Mouse (Mus musculus) spleen, embryonic (tissue): ENCODE results near the gene Carnmt1.

Source experiments
- CTCF ChIA-PET: fragments of 350-600 bp; sonication (Branson Sonifier 250); formaldehyde crosslinking; loops from one replicate; lab custom pipeline; 2022; lab: Charles Lee

The Carnmt1 gene

GRCm38 (mm10) chr19:18670608-18671007 lies at the start of gene Carnmt1:
Carnmt1 (plus strand) TSS chr19:18670764.
- CTCF ChIA-PET = no interaction called here

DNA sequence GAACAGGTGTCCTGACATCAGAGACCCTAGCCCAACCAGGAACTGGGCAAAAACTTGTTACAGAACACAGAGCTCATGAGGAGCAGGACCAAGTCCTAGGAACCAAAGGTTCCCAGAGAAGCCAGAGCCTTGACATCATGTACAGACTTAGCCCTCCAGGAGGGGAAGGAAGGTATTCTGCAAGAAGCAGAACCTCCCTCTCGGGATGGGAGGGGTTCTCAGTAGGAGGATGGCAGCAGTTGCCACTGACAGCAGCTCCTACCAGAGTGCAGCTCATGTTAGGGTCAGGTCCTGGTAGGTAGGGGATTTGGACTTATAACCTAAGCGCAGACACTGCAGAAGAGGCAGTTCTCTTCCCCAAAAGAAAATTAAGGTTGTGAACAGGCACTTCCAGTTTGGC lies 46.7 kb upstream of the Carnmt1 start:
- CTCF ChIA-PET = no interaction called here

DNA sequence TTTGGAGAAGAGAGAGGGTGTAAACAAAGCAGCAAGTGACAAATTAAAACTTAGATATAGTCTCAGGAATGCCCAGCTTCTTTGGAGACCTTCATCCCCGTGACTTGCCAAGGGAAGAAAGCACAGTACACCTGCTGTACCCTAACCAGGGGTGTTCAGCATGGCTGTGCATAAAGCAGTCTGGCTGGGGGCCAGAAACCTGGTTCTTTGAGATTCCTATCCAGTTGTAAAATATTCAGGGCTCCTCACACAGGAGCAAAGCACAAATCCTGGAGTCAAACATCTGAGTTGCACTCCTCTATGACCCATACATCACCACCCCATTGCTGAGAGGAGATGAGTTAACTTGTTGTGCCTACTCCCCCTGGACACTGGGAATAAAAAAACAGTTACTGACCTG lies 41.0 kb upstream of the Carnmt1 start:
- CTCF ChIA-PET = no interaction called here

DNA sequence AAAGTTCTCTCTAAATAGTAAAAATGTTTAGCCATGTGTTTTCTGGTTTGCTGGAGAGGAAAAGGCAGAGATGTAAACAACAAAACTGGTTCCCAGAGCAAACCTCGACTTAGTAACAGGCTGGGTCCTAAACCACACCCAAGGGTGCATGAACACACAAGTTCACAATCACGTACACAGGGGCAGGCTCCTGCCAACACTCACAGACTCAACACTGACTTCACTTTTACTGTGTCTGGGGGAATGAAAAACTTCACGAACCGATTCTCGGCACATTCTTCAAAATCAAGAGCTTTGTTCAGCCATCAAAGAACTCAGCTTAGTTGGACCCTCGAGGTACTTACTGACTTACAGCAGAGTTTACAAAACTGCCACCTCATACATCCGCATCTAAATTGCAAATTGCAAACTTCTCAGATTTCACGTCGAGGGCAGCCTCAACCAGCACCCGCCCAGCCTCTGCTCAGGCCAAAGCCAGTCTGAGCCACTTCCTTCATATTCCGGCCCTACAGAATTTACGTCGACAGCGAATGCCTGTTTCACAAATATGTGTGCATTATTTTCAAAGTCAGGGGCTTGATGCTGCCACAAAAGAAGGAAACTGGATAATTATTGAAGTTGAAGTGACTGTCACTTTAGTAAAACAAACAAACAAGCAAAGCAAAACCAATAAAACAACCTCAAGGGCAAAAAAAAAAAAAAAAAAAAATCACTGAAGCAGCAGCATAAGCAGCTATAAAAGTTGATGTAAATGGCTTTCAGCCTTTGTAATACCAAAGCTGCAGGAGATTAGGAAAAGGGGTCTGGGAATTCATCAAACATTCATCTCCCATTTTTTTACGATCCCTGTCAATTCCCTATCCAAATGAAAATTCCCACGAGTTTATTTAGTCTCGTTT lies 40.1 kb upstream of the Carnmt1 start:
- CTCF ChIA-PET = interaction anchor here (0.6 to 0.7 kb wide), 2 partner anchors 73 to 1399 kb away, joined by 4 to 5 read pairs; no protein-coding TSS in a partner anchor

- CTCF ChIA-PET = interaction anchor here (0.6 to 0.7 kb wide), 2 partner anchors 73 to 1400 kb away, joined by 4 to 5 read pairs; no protein-coding TSS in a partner anchor
Measured at GRCm38 (mm10) chr19:18631161-18631643, 39.4 kb upstream of the Carnmt1 start.

DNA sequence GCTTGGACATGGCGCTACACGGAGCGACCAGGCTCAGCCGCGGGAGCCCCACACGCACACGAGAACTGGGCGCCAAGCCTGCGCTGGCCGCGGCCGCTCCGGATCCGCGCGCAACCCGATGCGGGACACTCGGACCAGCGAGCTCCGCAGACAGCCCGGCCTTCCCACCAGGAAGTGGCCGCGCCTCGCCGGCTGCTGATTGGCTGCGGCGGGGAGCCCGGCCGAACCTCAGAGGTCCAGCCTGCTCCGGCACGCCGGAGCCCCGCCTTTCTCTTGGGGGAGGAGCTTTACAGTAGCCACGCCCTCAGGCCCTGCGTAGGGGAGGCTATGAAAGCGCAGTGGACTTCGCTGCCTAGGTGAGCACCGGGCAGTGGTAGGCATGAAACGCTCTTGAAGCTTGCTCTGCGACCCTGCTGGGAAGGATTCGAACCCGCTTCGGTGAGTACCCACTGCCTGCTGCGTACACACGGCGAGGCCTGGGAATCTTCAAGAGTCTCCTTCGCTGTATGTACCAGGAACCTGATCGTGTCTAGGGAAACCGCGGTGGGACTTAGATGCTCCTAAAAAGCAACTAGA lies 38.8 kb upstream of the Carnmt1 start, which contains the start of the genes Ostf1 and Nmrk1:
TSS of gene Ostf1 (minus strand) at position 180 of the 576 bp plus-strand sequence.
TSS of gene Nmrk1 (plus strand) at position 307 of the 576 bp plus-strand sequence.
- CTCF ChIA-PET = no interaction called here

GRCm38 (mm10) chr19:18632231-18633185 lies 38.1 kb upstream of the Carnmt1 start:
- CTCF ChIA-PET = no interaction called here

DNA sequence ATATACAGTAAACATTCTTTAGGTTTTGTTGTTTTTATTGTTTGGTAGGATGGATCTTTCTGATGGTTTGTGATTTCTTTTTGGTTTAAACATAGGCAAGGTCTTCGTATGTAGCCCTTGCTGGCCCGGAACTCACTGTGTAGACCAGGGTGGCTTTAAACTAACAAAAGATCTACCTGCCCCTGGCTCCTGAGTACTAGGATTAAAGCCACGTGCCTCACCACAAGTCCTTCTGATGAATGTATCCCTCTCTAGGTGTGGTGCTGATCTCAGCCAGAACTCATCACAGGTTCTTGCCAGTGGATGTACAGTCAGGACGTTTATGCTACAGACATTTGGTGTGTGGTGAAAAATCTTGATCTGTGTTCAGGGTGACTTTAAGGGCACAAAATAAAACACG lies 32.6 kb upstream of the Carnmt1 start:
- CTCF ChIA-PET = interaction anchor here (0.6 kb wide), 1 partner anchor 69 kb away, joined by 5 read pairs; no protein-coding TSS in a partner anchor

- CTCF ChIA-PET = interaction anchor here (0.9 kb wide), 1 partner anchor 34 kb away, joined by 3 read pairs; no protein-coding TSS in a partner anchor
Measured at GRCm38 (mm10) chr19:18638949-18639348, 31.6 kb upstream of the Carnmt1 start.

- CTCF ChIA-PET = interaction anchor here (0.9 kb wide), 1 partner anchor 33 kb away, joined by 3 read pairs; no protein-coding TSS in a partner anchor
Measured at GRCm38 (mm10) chr19:18639552-18639951, 31.0 kb upstream of the Carnmt1 start.

DNA sequence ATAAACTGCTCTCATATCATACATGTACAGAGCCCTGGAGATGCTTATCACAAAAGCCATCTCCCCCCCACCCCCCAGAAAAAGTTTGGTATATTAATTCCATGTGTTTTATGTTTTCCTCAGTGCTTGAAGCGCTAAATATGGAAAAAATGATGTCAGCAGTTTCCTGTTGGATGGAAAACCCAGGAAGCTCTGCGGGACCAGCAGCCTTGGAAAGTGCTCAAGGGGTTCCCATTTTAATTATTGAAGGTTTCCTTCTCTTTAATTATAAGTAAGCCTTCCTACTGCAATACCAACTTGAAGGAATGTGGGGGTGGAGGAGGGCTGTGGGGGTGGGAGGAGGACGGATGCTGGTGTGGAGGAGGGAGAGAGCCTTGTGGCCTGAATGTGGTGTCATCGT lies 29.6 kb upstream of the Carnmt1 start:
- CTCF ChIA-PET = interaction anchor here (0.7 kb wide), 1 partner anchor 27 kb away, joined by 3 read pairs; no protein-coding TSS in a partner anchor

DNA sequence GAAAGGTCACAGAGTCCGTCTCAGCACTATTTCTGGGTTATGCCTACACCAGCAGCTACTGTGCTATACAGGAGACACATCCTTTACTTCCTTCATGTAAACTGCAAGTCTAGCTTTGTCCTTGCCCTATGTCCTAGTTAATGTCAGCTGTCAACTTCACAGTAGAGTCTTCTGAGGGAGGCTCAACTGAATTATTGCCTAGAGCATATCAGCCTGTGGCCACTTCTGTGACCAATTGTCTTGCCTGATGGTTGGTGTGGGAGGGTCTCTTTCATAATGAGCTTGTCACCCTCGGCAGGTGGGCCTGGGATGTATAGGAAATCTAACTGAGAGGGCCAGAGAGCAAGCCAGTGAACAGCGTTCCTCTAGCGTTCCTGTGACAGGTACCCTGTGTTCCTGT lies 27.2 kb upstream of the Carnmt1 start:
- CTCF ChIA-PET = no interaction called here

DNA sequence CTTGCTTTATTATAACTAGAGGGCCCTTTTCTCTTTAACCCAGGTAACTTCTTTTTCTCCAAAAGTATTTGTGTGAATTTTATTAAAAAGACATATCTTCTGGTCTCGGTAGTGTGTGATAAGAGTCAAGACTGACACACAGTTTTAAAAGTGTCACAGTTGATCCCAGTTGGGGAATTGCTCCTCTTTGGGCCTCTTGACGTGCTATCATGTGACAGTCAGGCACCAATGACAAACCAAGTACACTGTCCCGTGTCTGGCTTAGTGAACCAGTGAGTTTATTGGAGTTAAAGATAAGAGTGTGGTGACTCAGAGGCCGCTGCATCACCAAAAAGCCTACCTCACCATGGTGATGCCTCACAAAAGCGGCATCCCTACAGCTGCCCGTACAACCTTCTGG lies 26.5 kb upstream of the Carnmt1 start:
- CTCF ChIA-PET = no interaction called here

GRCm38 (mm10) chr19:18646397-18646796 lies 24.2 kb upstream of the Carnmt1 start:
- CTCF ChIA-PET = no interaction called here

- CTCF ChIA-PET = no interaction called here
Measured at GRCm38 (mm10) chr19:18646853-18647420, 23.6 kb upstream of the Carnmt1 start.

DNA sequence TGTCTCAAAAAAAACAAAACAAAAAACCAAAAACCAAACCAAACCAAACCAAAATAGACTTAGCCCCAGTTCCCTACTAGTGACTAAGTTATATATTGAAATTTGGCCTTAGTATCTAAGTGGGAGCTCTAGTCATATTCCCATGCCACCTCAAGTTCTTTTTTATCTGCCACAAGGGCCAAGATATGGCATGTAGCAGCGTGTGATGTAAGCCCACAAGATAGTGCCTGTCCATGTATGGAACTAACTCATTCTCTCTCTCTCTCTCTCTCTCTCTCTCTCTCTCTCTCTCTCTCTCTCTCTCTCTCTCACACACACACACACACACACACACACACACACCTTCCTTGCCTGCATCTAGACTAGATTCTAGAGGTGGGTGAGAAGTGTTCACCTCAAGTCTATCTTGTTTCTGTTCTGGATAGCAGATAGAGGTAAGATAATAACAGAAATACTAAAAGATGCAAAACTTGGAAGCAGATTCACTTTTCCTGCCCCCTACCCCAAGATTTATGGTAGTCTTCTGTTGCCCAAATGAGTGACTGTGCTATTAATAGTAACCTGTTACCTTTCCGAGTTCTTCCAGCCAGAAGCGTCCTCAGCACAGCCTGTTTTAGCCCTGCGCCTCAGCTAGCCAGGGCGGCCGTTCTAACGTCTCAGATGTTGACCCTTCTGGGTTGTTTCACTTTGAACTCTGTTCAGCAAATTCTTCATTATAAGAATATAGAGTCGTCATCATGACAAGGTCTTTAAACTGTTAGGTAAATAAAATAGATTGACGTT lies 22.6 kb upstream of the Carnmt1 start:
- CTCF ChIA-PET = no interaction called here

- CTCF ChIA-PET = no interaction called here
Measured at GRCm38 (mm10) chr19:18648558-18648945, 22.0 kb upstream of the Carnmt1 start.

- CTCF ChIA-PET = no interaction called here
Measured at GRCm38 (mm10) chr19:18649955-18650354, 20.6 kb upstream of the Carnmt1 start.

DNA sequence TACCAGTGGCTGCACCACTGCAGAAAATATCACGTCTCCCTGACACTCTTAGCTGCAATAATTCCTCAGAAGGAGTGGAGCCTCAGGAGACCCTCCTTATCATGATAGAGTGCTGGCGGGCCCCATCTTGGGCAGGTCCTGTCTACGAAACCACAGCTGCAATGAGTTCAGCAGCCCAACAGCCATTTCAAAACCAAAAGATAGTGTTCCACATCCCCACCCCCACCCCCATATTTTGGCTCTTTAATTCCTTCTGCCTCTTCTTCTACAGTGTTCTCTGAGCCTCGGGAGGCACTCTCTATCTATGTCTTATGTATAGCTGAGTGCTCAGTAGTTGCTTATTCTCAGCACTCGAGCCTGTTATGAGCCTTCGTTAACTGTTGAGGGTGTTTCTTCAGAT lies 20.1 kb upstream of the Carnmt1 start:
- CTCF ChIA-PET = no interaction called here

GRCm38 (mm10) chr19:18652592-18652991 lies 18.0 kb upstream of the Carnmt1 start:
- CTCF ChIA-PET = no interaction called here
